Mouse (Mus musculus) brain, embryonic 18.5 days (tissue): ENCODE measurements around the gene Gm6583.

ENCODE experiments used
- DNase-seq: peaks from one replicate; pipeline ENCODE4 v3.0.0-alpha.2; 2012; ENCODE audit warnings: low read depth, low spot score

Gene Gm6583

GRCm38 (mm10) chr5:112355910-112356309, at the start of gene Gm6583:
Gene Gm6583 (minus strand): TSS chr5:112356033.
- no peak for DNase-seq

- no peak for DNase-seq
Observed at GRCm38 (mm10) chr5:112402437-112402836, 46.6 kb upstream of the Gm6583 start.

- DNase-seq, result no peak
Observed at GRCm38 (mm10) chr5:112399284-112399683, 43.5 kb upstream of the Gm6583 start.

- DNase-seq, result no peak
Observed at GRCm38 (mm10) chr5:112396066-112396465, 40.2 kb upstream of the Gm6583 start.

- peak; percentile 83 for DNase-seq
Observed at GRCm38 (mm10) chr5:112394779-112395443, 39.1 kb upstream of the Gm6583 start, which contains the start of gene Asphd2. Gene Asphd2 (minus strand): TSS chr5:112394866.

GRCm38 (mm10) chr5:112394415-112394763, 38.6 kb upstream of the Gm6583 start:
- no peak for DNase-seq

- DNase-seq, result no peak
Observed at GRCm38 (mm10) chr5:112393741-112394414, 38.0 kb upstream of the Gm6583 start.

GRCm38 (mm10) chr5:112391676-112392323, 36.0 kb upstream of the Gm6583 start:
- DNase-seq, result no peak

GRCm38 (mm10) chr5:112391002-112391401, 35.2 kb upstream of the Gm6583 start:
- no peak for DNase-seq

- DNase-seq, result no peak
Observed at GRCm38 (mm10) chr5:112389352-112389751, 33.5 kb upstream of the Gm6583 start.

- no peak for DNase-seq
Observed at GRCm38 (mm10) chr5:112385973-112386372, 30.1 kb upstream of the Gm6583 start.

GRCm38 (mm10) chr5:112384805-112385472, 29.1 kb upstream of the Gm6583 start:
- no peak for DNase-seq

GRCm38 (mm10) chr5:112382641-112383330, 27.0 kb upstream of the Gm6583 start:
- DNase-seq, result no peak

GRCm38 (mm10) chr5:112382042-112382441, 26.2 kb upstream of the Gm6583 start:
- DNase-seq, result no peak

- DNase-seq, result no peak
Observed at GRCm38 (mm10) chr5:112381154-112381553, 25.3 kb upstream of the Gm6583 start.

GRCm38 (mm10) chr5:112378716-112379115, 22.9 kb upstream of the Gm6583 start:
- DNase-seq, result no peak

- no peak for DNase-seq
Observed at GRCm38 (mm10) chr5:112377380-112377779, 21.5 kb upstream of the Gm6583 start.

GRCm38 (mm10) chr5:112376111-112376510, 20.3 kb upstream of the Gm6583 start:
- no peak for DNase-seq

- DNase-seq, result peak; percentile 84
Observed at GRCm38 (mm10) chr5:112371933-112372332, 16.1 kb upstream of the Gm6583 start.

- DNase-seq, result no peak
Observed at GRCm38 (mm10) chr5:112370236-112370813, 14.5 kb upstream of the Gm6583 start.

- DNase-seq, result no peak
Observed at GRCm38 (mm10) chr5:112369326-112369725, 13.5 kb upstream of the Gm6583 start.
